In the genomic region with DNA sequence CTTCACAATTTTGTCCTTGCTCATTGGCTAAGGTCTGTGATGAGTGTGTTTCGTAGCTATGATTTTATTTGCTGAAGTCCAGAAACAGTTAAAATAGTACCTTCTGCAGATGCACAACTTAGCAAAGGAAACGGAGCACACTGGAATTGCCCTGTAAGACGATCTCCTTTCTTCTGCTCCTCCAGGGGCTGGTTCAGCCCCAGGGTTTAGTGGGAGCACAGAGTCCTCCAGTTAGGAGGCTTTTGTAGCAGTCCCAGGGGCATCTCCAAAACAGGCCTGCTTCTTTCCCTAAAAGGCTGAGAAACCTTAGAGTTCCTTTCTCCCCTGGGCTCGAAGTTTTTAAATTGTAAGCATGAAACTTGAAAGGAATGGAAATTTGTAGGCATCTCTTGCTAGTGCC, we compare ENCODE assay signal across 20 mouse cellular contexts.
DNase-seq lines count a peak whose midpoint lies in the region; ATAC-seq and TF ChIP-seq lines count a peak whose summit lies in the region.
"Had no signal": no experiment of that assay in that cellular context is flagged by ENCODE, and none has a peak within 500 bp of the region (broad histone marks: within the 10 kb centered on the region; RNA-seq: fewer than 3 reads in every experiment).

No protein-coding gene starts in this region.

- WGBS in heart, adult 2 months = 41% methylated on average over 4 of the region's 4 CpGs
- 32% methylated on average over 4 of the region's 4 CpGs for WGBS in kidney, embryonic 15.5 days
- WGBS in kidney, adult 2 months = 43% methylated on average over 4 of the region's 4 CpGs
- WGBS in embryonic facial prominence, embryonic 15.5 days = 20% methylated on average over 4 of the region's 4 CpGs
- WGBS in stomach, postnatal 0 days = 44% methylated on average over 4 of the region's 4 CpGs

- H3K9me3 ChIP-seq in kidney, embryonic 15.5 days (replicated peaks) = no peaks in the 10 kb centered on the region
- no peaks in the 10 kb centered on the region for H3K9me3 ChIP-seq in embryonic facial prominence, embryonic 15.5 days (replicated peaks)
- no peaks in the 10 kb centered on the region for H3K9me3 ChIP-seq in stomach, postnatal 0 days (ENCODE audit: control insufficient read depth, low read length)
- H3K9me3 ChIP-seq: heart, embryonic 15.5 days; midbrain, embryonic 15.5 days had no signal

- H3K79me2 ChIP-seq in heart, adult 2 months (replicated peaks; ENCODE audit: control insufficient read depth, insufficient read depth, low read length) = no peaks in the 10 kb centered on the region

- no peak overlapping the region for H3K9ac ChIP-seq in heart, adult 2 months (ENCODE audit: low read depth, low read length)
- no peak overlapping the region for H3K9ac ChIP-seq in kidney, embryonic 15.5 days
- no peak overlapping the region for H3K9ac ChIP-seq in embryonic facial prominence, embryonic 15.5 days
- no peak overlapping the region for H3K9ac ChIP-seq in stomach, postnatal 0 days (ENCODE audit: low read length)
- H3K9ac ChIP-seq: heart, embryonic 15.5 days; hindbrain, embryonic 14.5 days; liver, postnatal 0 days; midbrain, embryonic 15.5 days had no signal

- peak overlapping the region; percentile 1; the same call in 1 of the 2 replicates for H3K27ac ChIP-seq in heart, adult 2 months
- 0 out of 2 replicates have a peak overlapping the region, but pooled peaks have one; percentile 18 for H3K27ac ChIP-seq in kidney, embryonic 15.5 days
- H3K27ac ChIP-seq in kidney, adult 2 months (ENCODE audit: insufficient read depth, low read depth, low read length) = no peak overlapping the region
- H3K27ac ChIP-seq in embryonic facial prominence, embryonic 15.5 days (replicated peaks) = 0 out of 2 replicates have a peak overlapping the region, but pooled peaks have one; percentile 48
- H3K27ac ChIP-seq in stomach, postnatal 0 days (replicated peaks) = no peak overlapping the region
- H3K27ac ChIP-seq: hindbrain, embryonic 14.5 days; midbrain, embryonic 15.5 days had no signal

- no peak for TF ChIP-seq EP300 in heart, adult 2 months (IDR thresholded peaks at IDR 0.05; ENCODE audit: insufficient read depth, low read depth, low read length)
- no peak for TF ChIP-seq EP300 in stomach, postnatal 0 days (optimal IDR thresholded peaks at IDR 0.05)

- H3K4me2 ChIP-seq in kidney, embryonic 15.5 days = no peak overlapping the region
- no peak overlapping the region for H3K4me2 ChIP-seq in embryonic facial prominence, embryonic 15.5 days (replicated peaks)
- H3K4me2 ChIP-seq in stomach, postnatal 0 days (replicated peaks; ENCODE audit: low read depth) = no peak overlapping the region
- H3K4me2 ChIP-seq: heart, embryonic 15.5 days; hindbrain, embryonic 14.5 days; midbrain, embryonic 15.5 days had no signal

- ATAC-seq in kidney, embryonic 15.5 days (replicated peaks; ENCODE audit: low FRiP score) = no peak
- ATAC-seq in embryonic facial prominence, embryonic 15.5 days (ENCODE audit: insufficient number of reproducible peaks, low FRiP score, low TSS enrichment, low read depth) = no peak
- no peak for ATAC-seq in stomach, postnatal 0 days (ENCODE audit: low FRiP score, low TSS enrichment)
- ATAC-seq: liver, postnatal 0 days; midbrain, embryonic 15.5 days had no signal

- H3K4me3 ChIP-seq in heart, adult 2 months = no peak overlapping the region
- no peak overlapping the region for H3K4me3 ChIP-seq in kidney, embryonic 15.5 days (replicated peaks)
- no peak overlapping the region for H3K4me3 ChIP-seq in kidney, adult 2 months (ENCODE audit: insufficient read depth, low read depth, low read length)
- H3K4me3 ChIP-seq in embryonic facial prominence, embryonic 15.5 days (replicated peaks) = no peak overlapping the region
- no peak overlapping the region for H3K4me3 ChIP-seq in stomach, postnatal 0 days (ENCODE audit: low read depth, low read length)
- H3K4me3 ChIP-seq: heart, embryonic 15.5 days; midbrain, embryonic 15.5 days; myocyte had no signal

- peaks cover 5% of the 10 kb centered on the region for H3K4me1 ChIP-seq in heart, adult 2 months (ENCODE audit: control insufficient read depth, insufficient read depth, low read length)
- peaks cover 5% of the 10 kb centered on the region; the same call in 1 of the 2 replicates for H3K4me1 ChIP-seq in kidney, embryonic 15.5 days
- no peaks in the 10 kb centered on the region for H3K4me1 ChIP-seq in kidney, adult 2 months (ENCODE audit: control insufficient read depth, insufficient read depth, low read length)
- peaks cover 12% of the 10 kb centered on the region; the same call in 1 of the 2 replicates for H3K4me1 ChIP-seq in embryonic facial prominence, embryonic 15.5 days
- no peaks in the 10 kb centered on the region for H3K4me1 ChIP-seq in stomach, postnatal 0 days (replicated peaks; ENCODE audit: control insufficient read depth, insufficient read depth)
- H3K4me1 ChIP-seq: midbrain, embryonic 15.5 days had no signal

- TF ChIP-seq CTCF in heart, adult 2 months (IDR thresholded peaks at IDR 0.05) = no peak
- TF ChIP-seq CTCF in kidney, adult 2 months (conservative IDR thresholded peaks at IDR 0.05; ENCODE audit: insufficient read depth, insufficient read length, low read depth, low read length) = no peak
- no peak for TF ChIP-seq CTCF in stomach, postnatal 0 days (IDR thresholded peaks at IDR 0.05; ENCODE audit: low read depth)

- no peak for TF ChIP-seq POLR2A in heart, adult 2 months (IDR thresholded peaks at IDR 0.05; ENCODE audit: insufficient read depth, low read depth, low read length)
- no peak for TF ChIP-seq POLR2A in kidney, adult 2 months (IDR thresholded peaks at IDR 0.05; ENCODE audit: low read depth, low read length)

- intact Hi-C loops in heart, adult 2 months (cut with DNase I) = loop anchor here (10.0 kb wide), 1 partner anchor 149 kb away; no protein-coding TSS in a partner anchor

- no peaks in the 10 kb centered on the region; the same call in 1 of the 2 replicates for H3K36me3 ChIP-seq in heart, adult 2 months (ENCODE audit: control insufficient read depth, insufficient read depth, low read length)
- H3K36me3 ChIP-seq in kidney, embryonic 15.5 days = no peaks in the 10 kb centered on the region
- no peaks in the 10 kb centered on the region for H3K36me3 ChIP-seq in kidney, adult 2 months (ENCODE audit: control insufficient read depth, insufficient read depth, low read length)
- H3K36me3 ChIP-seq in embryonic facial prominence, embryonic 15.5 days = no peaks in the 10 kb centered on the region
- H3K36me3 ChIP-seq in stomach, postnatal 0 days (ENCODE audit: control insufficient read depth, insufficient read depth, low read length) = no peaks in the 10 kb centered on the region
- H3K36me3 ChIP-seq: heart, embryonic 15.5 days; midbrain, embryonic 15.5 days had no signal

- no peak for DNase-seq in heart, adult 2 months
- no peak for DNase-seq in heart, adult 18-20 months
- DNase-seq in kidney, adult 2 months = no peak
- DNase-seq in stomach, postnatal 0 days (ENCODE audit: low spot score) = no peak
- DNase-seq in kidney, postnatal 36 days = no peak
- DNase-seq: adrenal gland, postnatal 36 days; cerebellum, adult 11-12 months; cerebellum, postnatal 25 days; kidney, adult 9 months; liver; liver, postnatal 0 days; lung, postnatal 14 days; thymus, postnatal 4 days had no signal

- no peaks in the 10 kb centered on the region for H3K27me3 ChIP-seq in heart, adult 2 months (ENCODE audit: control insufficient read depth, insufficient read depth, low read length)
- no peaks in the 10 kb centered on the region for H3K27me3 ChIP-seq in kidney, embryonic 15.5 days
- no peaks in the 10 kb centered on the region for H3K27me3 ChIP-seq in kidney, adult 2 months (replicated peaks; ENCODE audit: control insufficient read depth, insufficient read depth, low read length)
- H3K27me3 ChIP-seq in embryonic facial prominence, embryonic 15.5 days = no peaks in the 10 kb centered on the region
- no peaks in the 10 kb centered on the region for H3K27me3 ChIP-seq in stomach, postnatal 0 days (ENCODE audit: control insufficient read depth, insufficient read depth, low read length)
- H3K27me3 ChIP-seq: CH12.LX; heart, embryonic 15.5 days; midbrain, embryonic 15.5 days had no signal

Comparison
In these comparisons a context has a peak if more than half of its experiments do, and no peak if none do; other contexts are left out.
1. H3K27ac ChIP-seq: peak in heart, adult 2 months (single experiment), kidney, embryonic 15.5 days (single experiment) and embryonic facial prominence, embryonic 15.5 days (single experiment); none in kidney, adult 2 months (single experiment) and stomach, postnatal 0 days (single experiment).